Mouse (Mus musculus): ENCODE data around the gene Rflnb.

GRCm38 (mm10) chr11:76069816-76070215, 42.2 kb upstream of the Rflnb start:
- no peak for TF ChIP-seq CTCF (IDR thresholded peaks at IDR 0.05; ENCODE audit: low read depth)
- no peak for TF ChIP-seq EP300 (IDR thresholded peaks at IDR 0.05; ENCODE audit: low read depth)
